Mouse (Mus musculus) MEL (cell line): Measurements from ENCODE around the gene Gm49416. TPM values are rescaled to one million over a fixed set of nuclear protein-coding genes. Genes with fewer than 3 reads are reported as not detected.

ENCODE experiments used
- DNase-seq: peaks from one replicate; pipeline ENCODE4 v3.0.0; 2011; ENCODE audit warnings: low read depth, low spot score
- H3K27ac ChIP-seq: 2 replicates; pipeline ENCODE4 v1.5.1; 2012; ENCODE audit warnings: low read depth, mild to moderate bottlenecking, control low read depth, low read length, moderate library complexity; ENCODE audit not compliant: control insufficient read depth
- H3K27me3 ChIP-seq, 2 experiments: fragments of 150-350 bp in 1 of 2; sonication (generic) in 1 of 2; 2 replicates each; pipeline ENCODE4 v1.6.1; 2012; ENCODE audit warnings: low read length in 2 of 2, mild to moderate bottlenecking in 2 of 2, improper control_type of control experiment in 1 of 2, moderate library complexity in 1 of 2; ENCODE audit not compliant: insufficient read depth in 2 of 2, control insufficient read depth in 1 of 2
- H3K36me3 ChIP-seq, 2 experiments: 2 replicates each; pipeline ENCODE4 v1.6.1; 2012 to 2014; ENCODE audit warnings: low read length in 2 of 2, improper control_type of control experiment in 1 of 2, inconsistent platforms in 1 of 2, mild to moderate bottlenecking in 1 of 2; ENCODE audit not compliant: insufficient read depth in 2 of 2, control insufficient read depth in 1 of 2
- H3K4me1 ChIP-seq, 2 experiments: fragments of 150-350 bp in 1 of 2; sonication (generic) in 1 of 2; 2 replicates each; pipeline ENCODE4 v1.6.1; 2012; ENCODE audit warnings: low read length in 2 of 2, improper control_type of control experiment in 1 of 2, mild to moderate bottlenecking in 1 of 2; ENCODE audit not compliant: insufficient read depth in 2 of 2, control insufficient read depth in 1 of 2
- H3K4me3 ChIP-seq, 2 experiments: fragments of 150-350 bp in 1 of 2; sonication (generic) in 1 of 2; 2 replicates each; pipeline ENCODE4 v1.5.1; 2012; ENCODE audit warnings: low read depth in 2 of 2, low read length in 2 of 2, mild to moderate bottlenecking in 2 of 2, moderate library complexity in 2 of 2, control low read depth in 1 of 2, improper control_type of control experiment in 1 of 2; ENCODE audit not compliant: control insufficient read depth in 1 of 2, insufficient read depth in 1 of 2
- H3K79me2 ChIP-seq: 2 replicates; pipeline ENCODE4 v1.6.1; 2012; ENCODE audit warnings: mild to moderate bottlenecking, low read length, moderate library complexity; ENCODE audit not compliant: control insufficient read depth, poor library complexity, insufficient read depth
- H3K9ac ChIP-seq: 2 replicates; pipeline ENCODE4 v1.6.1; 2012; ENCODE audit warnings: low read depth, mild to moderate bottlenecking, control low read depth, low read length, moderate library complexity; ENCODE audit not compliant: control insufficient read depth, poor library complexity, severe bottlenecking
- H3K9me3 ChIP-seq: fragments of 150-350 bp; sonication (generic); replicated peaks from 2 replicates; pipeline ENCODE4 v1.6.1; 2012; ENCODE audit warnings: mild to moderate bottlenecking, low read length, improper control_type of control experiment, moderate library complexity; ENCODE audit not compliant: insufficient read depth
- BHLHE40 ChIP-seq: IDR thresholded peaks from 2 replicates; pipeline ENCODE4 v1.6.1; 2012; ENCODE audit warnings: low read depth, mild to moderate bottlenecking, inconsistent platforms, low read length, improper control_type of control experiment, borderline replicate concordance
- CTCF ChIP-seq, 3 experiments: IDR thresholded peaks in 2 of 3; conservative IDR thresholded peaks in 1 of 3; 2 replicates each; pipeline ENCODE4 v1.5.1; 2011 to 2012; ENCODE audit warnings: low read length in 3 of 3, low read depth in 2 of 3, mild to moderate bottlenecking in 2 of 3, improper control_type of control experiment in 1 of 3, inconsistent platforms in 1 of 3, mixed read lengths in 1 of 3, moderate library complexity in 1 of 3; ENCODE audit not compliant: control insufficient read depth in 1 of 3, insufficient read depth in 1 of 3, poor library complexity in 1 of 3, severe bottlenecking in 1 of 3
- EP300 ChIP-seq, 2 experiments: IDR thresholded peaks; 2 replicates each; pipeline ENCODE4 v1.6.1; 2011; ENCODE audit warnings: improper control_type of control experiment in 2 of 2, low read length in 2 of 2, low read depth in 1 of 2, mild to moderate bottlenecking in 1 of 2
- ETS1 ChIP-seq: IDR thresholded peaks from 2 replicates; pipeline ENCODE4 v1.6.1; 2012; ENCODE audit warnings: low read depth, mild to moderate bottlenecking, inconsistent platforms, low read length, improper control_type of control experiment, moderate library complexity
- GABPA ChIP-seq: IDR thresholded peaks from 2 replicates; pipeline ENCODE4 v1.6.1; 2012; ENCODE audit warnings: low read depth, mild to moderate bottlenecking, inconsistent platforms, low read length, improper control_type of control experiment, moderate library complexity
- KAT2A ChIP-seq: conservative IDR thresholded peaks from 2 replicates; pipeline ENCODE4 v1.6.1; 2012; ENCODE audit warnings: low read depth, low read length, improper control_type of control experiment, inconsistent platforms
- MAX ChIP-seq: IDR thresholded peaks from 2 replicates; pipeline ENCODE4 v1.6.1; 2011; ENCODE audit warnings: low read length, improper control_type of control experiment
- MEF2A ChIP-seq: IDR thresholded peaks from 2 replicates; pipeline ENCODE4 v1.6.1; 2014; ENCODE audit warnings: low read depth, mild to moderate bottlenecking, inconsistent platforms, low read length, improper control_type of control experiment; ENCODE audit not compliant: poor library complexity, insufficient replicate concordance, severe bottlenecking; ENCODE audit errors: extremely low read depth
- MXI1 ChIP-seq: IDR thresholded peaks from 2 replicates; pipeline ENCODE4 v1.6.1; 2011; ENCODE audit warnings: mild to moderate bottlenecking, low read depth, low read length, improper control_type of control experiment
- MYC ChIP-seq: IDR thresholded peaks from 2 replicates; pipeline ENCODE4 v1.6.1; 2011; ENCODE audit warnings: low read depth, mild to moderate bottlenecking, low read length, improper control_type of control experiment, moderate library complexity
- NELFE ChIP-seq: IDR thresholded peaks from 2 replicates; pipeline ENCODE4 v1.6.1; 2011; ENCODE audit warnings: low read depth, low read length, improper control_type of control experiment
- NRF1 ChIP-seq: IDR thresholded peaks from 2 replicates; pipeline ENCODE4 v1.6.1; 2014; ENCODE audit warnings: low read depth, mild to moderate bottlenecking, inconsistent platforms, low read length, improper control_type of control experiment, moderate library complexity; ENCODE audit not compliant: poor library complexity, insufficient read depth, severe bottlenecking
- POLR2AphosphoS2 ChIP-seq: IDR thresholded peaks from 2 replicates; pipeline ENCODE4 v1.6.1; 2011; ENCODE audit warnings: low read length, improper control_type of control experiment
- RCOR1 ChIP-seq: IDR thresholded peaks from 2 replicates; pipeline ENCODE4 v1.6.1; 2012; ENCODE audit warnings: low read depth, mild to moderate bottlenecking, inconsistent platforms, low read length, improper control_type of control experiment
- SMC3 ChIP-seq: IDR thresholded peaks from 2 replicates; pipeline ENCODE4 v1.6.1; 2011; ENCODE audit warnings: low read depth, low read length, improper control_type of control experiment
- TAL1 ChIP-seq: IDR thresholded peaks from 2 replicates; pipeline ENCODE4 v1.6.1; 2012; ENCODE audit warnings: mild to moderate bottlenecking, inconsistent platforms, low read length, moderate library complexity, mixed read lengths
- TBP ChIP-seq: IDR thresholded peaks from 2 replicates; pipeline ENCODE4 v1.8.0; 2011; ENCODE audit warnings: low read depth, low read length, improper control_type of control experiment
- TCF12 ChIP-seq: IDR thresholded peaks from 2 replicates; pipeline ENCODE4 v1.6.1; 2014; ENCODE audit warnings: low read depth, mild to moderate bottlenecking, inconsistent platforms, low read length, improper control_type of control experiment, moderate library complexity
- USF1 ChIP-seq: IDR thresholded peaks from 2 replicates; pipeline ENCODE4 v1.6.1; 2014; ENCODE audit warnings: low read depth, mild to moderate bottlenecking, inconsistent platforms, low read length, improper control_type of control experiment, moderate library complexity
- USF2 ChIP-seq, 2 experiments: IDR thresholded peaks; 2 replicates each; pipeline ENCODE4 v1.6.1; 2011 to 2012; ENCODE audit warnings: improper control_type of control experiment in 2 of 2, low read length in 2 of 2, borderline replicate concordance in 1 of 2, inconsistent platforms in 1 of 2, low read depth in 1 of 2, mild to moderate bottlenecking in 1 of 2; ENCODE audit not compliant: insufficient read depth in 1 of 2
- ZKSCAN1 ChIP-seq: IDR thresholded peaks from 2 replicates; pipeline ENCODE4 v1.6.1; 2012; ENCODE audit warnings: low read depth, mild to moderate bottlenecking, inconsistent platforms, low read length, improper control_type of control experiment, moderate library complexity
- ZNF384 ChIP-seq: IDR thresholded peaks from 2 replicates; pipeline ENCODE4 v1.6.1; 2012; ENCODE audit warnings: low read depth, mild to moderate bottlenecking, inconsistent platforms, low read length, improper control_type of control experiment
- polyA plus RNA-seq, 2 experiments: library from polyadenylated mRNA; stranded (reverse) in 1 of 2; unstranded in 1 of 2; fragments of >175 nt in 1 of 2; fragments of >200 nt in 1 of 2; gene quantifications; 2 replicates each; pipeline versions ENCODE4 v1.2.1 to v1.2.4; 2012; ENCODE audit warnings: low replicate concordance in 2 of 2, low read depth in 1 of 2; ENCODE audit not compliant: insufficient read length in 2 of 2, insufficient read depth in 1 of 2, missing spikeins in 1 of 2
- total RNA-seq: library from RNA; depleted of rRNA; stranded (reverse); fragments of 300-350 nt; gene quantifications from 2 replicates; pipeline ENCODE4 v1.2.3, GENCODE M21; 2012

Gm49416 gene
- total and polyA plus RNA-seq, 3 experiments = 0.77 to 31.2 TPM; not detected in 1

DNA sequence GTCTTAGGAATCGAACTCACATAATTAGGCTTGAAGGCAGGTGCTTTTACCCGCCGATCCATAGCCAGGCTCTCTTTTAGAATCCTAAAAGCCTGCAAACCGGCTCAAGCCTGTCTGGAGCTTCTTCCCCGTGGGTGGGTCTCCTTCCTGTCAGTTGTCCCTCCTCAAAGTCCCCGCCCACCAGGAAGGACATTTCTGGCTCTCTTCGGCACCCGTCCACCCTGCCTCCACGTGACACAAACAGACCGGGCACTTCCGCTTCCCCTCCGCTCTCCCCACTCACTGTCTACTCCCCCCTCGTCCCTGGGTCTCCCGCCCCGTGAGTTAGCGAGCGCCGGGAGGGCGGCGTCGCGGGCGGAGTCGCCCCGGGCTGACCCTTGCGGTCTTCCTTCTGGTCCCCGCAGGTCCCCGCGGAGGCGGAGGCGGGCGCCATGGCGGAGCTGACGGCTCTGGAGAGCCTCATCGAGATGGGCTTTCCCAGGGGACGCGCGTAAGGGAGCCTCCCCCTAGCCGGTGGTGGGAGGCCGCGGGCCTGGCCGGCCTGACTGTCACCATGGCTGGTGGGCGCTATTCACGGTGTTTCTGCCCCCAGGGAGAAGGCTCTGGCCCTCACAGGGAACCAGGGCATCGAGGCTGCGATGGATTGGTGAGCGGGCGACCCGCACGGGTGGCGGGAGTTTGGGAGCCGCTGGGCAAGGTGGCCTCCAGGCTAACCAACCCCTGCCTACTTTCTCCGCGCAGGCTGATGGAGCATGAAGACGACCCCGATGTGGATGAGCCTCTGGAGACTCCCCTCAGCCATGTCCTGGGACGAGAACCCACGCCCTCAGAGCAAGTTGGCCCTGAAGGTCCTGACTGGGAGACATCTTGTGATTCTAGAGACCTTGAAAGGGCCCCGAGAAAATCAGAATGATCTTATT lies 17.2 kb upstream of the Gm49416 start, which contains the start of gene Ubxn1 (continued):
- TF ChIP-seq NRF1 (0 out of 2 replicates have a peak, but pooled peaks have one; percentile 37), SMC3 (no peak), KAT2A (peak; percentile 87), BHLHE40 (peak; percentile 76; the same call in 1 of the 2 replicates)

- no peak for DNase-seq
- Histone ChIP-seq H3K36me3 (peaks cover 8 to 26% of the 10 kb centered on the region in 2 experiments), H3K4me1 (peaks cover 10 to 21% of the 10 kb centered on the region in 2 experiments; a peak in 3 of 4 replicates), H3K4me3 (peak overlapping the region; percentile 73 to 94), H3K27me3 (no peaks in the 10 kb centered on the region), H3K9ac (peak overlapping the region; percentile 98), H3K9me3 (no peaks in the 10 kb centered on the region), H3K79me2 (peaks cover 15% of the 10 kb centered on the region), H3K27ac (peak overlapping the region; percentile 68)
- TF ChIP-seq ETS1 = no peak
- TF ChIP-seq NELFE = no peak
- TF ChIP-seq ZNF384 = no peak
- TF ChIP-seq MYC = no peak
- no peak for TF ChIP-seq ZKSCAN1
- no peak for TF ChIP-seq BHLHE40
- no peak for TF ChIP-seq MAX
- TF ChIP-seq NRF1 = no peak
- no peak for TF ChIP-seq CTCF (IDR thresholded peaks at IDR 0.05 in 2 of 3, conservative IDR thresholded peaks at IDR 0.05 in 1 of 3; ENCODE audit: control insufficient read depth in 1 of 3, insufficient read depth in 1 of 3, low read depth in 2 of 3, low read length in 3 of 3, poor library complexity in 1 of 3, severe bottlenecking in 1 of 3)
- no peak for TF ChIP-seq USF1
- TF ChIP-seq MEF2A = no peak
- no peak for TF ChIP-seq GABPA
- no peak for TF ChIP-seq EP300 (IDR thresholded peaks at IDR 0.05; ENCODE audit: low read depth in 1 of 2, low read length in 2 of 2)
- TF ChIP-seq TCF12 = no peak
- no peak for TF ChIP-seq MXI1
- no peak for TF ChIP-seq USF2 (IDR thresholded peaks at IDR 0.05; ENCODE audit: borderline replicate concordance in 1 of 2, insufficient read depth in 1 of 2, low read depth in 1 of 2, low read length in 2 of 2)
- no peak for TF ChIP-seq TAL1
- TF ChIP-seq POLR2AphosphoS2 = no peak
- no peak for TF ChIP-seq TBP
- no peak for TF ChIP-seq RCOR1
These were observed 16.4 kb upstream of the Gm49416 start for GRCm38 (mm10) chr19:8872266-8872840.
